Mouse (Mus musculus): Measurements from ENCODE around the gene Tmem9b.

- no peak for TF ChIP-seq CTCF (IDR thresholded peaks at IDR 0.05; ENCODE audit: low read depth)
- TF ChIP-seq EP300 (IDR thresholded peaks at IDR 0.05; ENCODE audit: low read depth), result no peak
These were observed 48.2 kb downstream of the Tmem9b start for GRCm38 (mm10) chr7:109704461-109704860.
